Mouse (Mus musculus) right cerebral cortex, postnatal 14 days (tissue): ENCODE measurements around the gene Npas4.
"Not testable (repeated sequence)": the region's sequence is repeated elsewhere in the genome, so short reads cannot be mapped to it uniquely, and the experiment has no call there.

ENCODE experiments used
- DNase-seq: peaks from one replicate; pipeline ENCODE4 v3.0.0; 2022

The Npas4 gene

GRCm38 (mm10) chr19:4992371-4992770 is 2.3 kb upstream of the Npas4 start:
- DNase-seq: no peak

- DNase-seq: peak; percentile 60
Observed at GRCm38 (mm10) chr19:4990716-4991115, 600 bp upstream of the Npas4 start.

- DNase-seq: peak; percentile 81
Observed at GRCm38 (mm10) chr19:4989434-4990255, 471 bp downstream of the Npas4 start.

- peak; percentile 81 for DNase-seq
Observed at GRCm38 (mm10) chr19:4989013-4989412, 1.1 kb downstream of the Npas4 start.

- DNase-seq: no peak
Observed at GRCm38 (mm10) chr19:4981767-4982166, 8.3 kb downstream of the Npas4 start.

GRCm38 (mm10) chr19:4968236-4968635 is 21.9 kb downstream of the Npas4 start:
- DNase-seq: no peak

- peak; percentile 81 for DNase-seq
Observed at GRCm38 (mm10) chr19:4961928-4962601, 28.1 kb downstream of the Npas4 start, which contains the start of gene Mrpl11. Gene Mrpl11, plus strand, starts transcription at chr19:4962147.

GRCm38 (mm10) chr19:4948641-4949040 is 41.5 kb downstream of the Npas4 start:
- not testable (repeated sequence) for DNase-seq

- DNase-seq: no peak
Observed at GRCm38 (mm10) chr19:4945540-4945939, 44.6 kb downstream of the Npas4 start.

GRCm38 (mm10) chr19:4943253-4943588 is 46.9 kb downstream of the Npas4 start:
- no peak for DNase-seq

- DNase-seq: peak; percentile 83
Observed at GRCm38 (mm10) chr19:4942551-4943252, 47.4 kb downstream of the Npas4 start, which contains the start of gene Peli3. Gene Peli3, minus strand, starts transcription at chr19:4943127.

- DNase-seq: no peak
Observed at GRCm38 (mm10) chr19:4937444-4938310, 52.4 kb downstream of the Npas4 start.

- DNase-seq: no peak
Observed at GRCm38 (mm10) chr19:4936896-4937295, 53.2 kb downstream of the Npas4 start.
